ENCODE assay signal across 23 mouse cellular contexts in genomic region chr3:51066373-51066772, GRCm38 (mm10).
DNase-seq lines count a peak whose midpoint lies in the region; ATAC-seq and TF ChIP-seq lines count a peak whose summit lies in the region.
"Had no signal": no experiment of that assay in that cellular context is flagged by ENCODE, and none has a peak within 500 bp of the region (broad histone marks: within the 10 kb centered on the region; RNA-seq: fewer than 3 reads in every experiment).

No protein-coding gene starts in this region.

- peak; percentile 25 for DNase-seq in kidney, adult 2 months
- no peak for DNase-seq in lung, postnatal 36 days
- DNase-seq in 416B (ENCODE audit: low read depth) (peak; percentile 2), MEL (ENCODE audit: low read depth, low spot score) (peak; percentile 24)
- no peak for DNase-seq in cerebellum, adult 9-10 months
- DNase-seq: adrenal gland, adult 2 months; adrenal gland, postnatal 25 days; B cell, adult 2 months; cerebellum, adult 18-20 months; cerebellum, postnatal 10 days; gastrocnemius, adult 2 months; gastrocnemius, postnatal 36 days; heart, adult 18-20 months; heart, postnatal 14 days had no signal

- no peak overlapping the region for H3K9ac ChIP-seq in kidney, embryonic 14.5 days (ENCODE audit: low read depth, low read length)
- H3K9ac ChIP-seq in lung, embryonic 15.5 days, result no peak overlapping the region
- no peak overlapping the region for H3K9ac ChIP-seq in MEL (ENCODE audit: control insufficient read depth, low read depth, low read length, poor library complexity, severe bottlenecking)
- H3K9ac ChIP-seq: heart, embryonic 15.5 days; hindbrain, embryonic 15.5 days had no signal

- no peak overlapping the region for H3K27ac ChIP-seq in kidney, adult 2 months (ENCODE audit: insufficient read depth, low read depth, low read length)
- H3K27ac ChIP-seq in kidney, embryonic 14.5 days (ENCODE audit: low read depth, low read length), result no peak overlapping the region
- no peak overlapping the region for H3K27ac ChIP-seq in lung, embryonic 15.5 days
- H3K27ac ChIP-seq in MEL (ENCODE audit: control insufficient read depth, low read depth, low read length), result no peak overlapping the region
- H3K27ac ChIP-seq: embryonic facial prominence, embryonic 10.5 days; gastrocnemius, adult 2 months; heart, embryonic 15.5 days; hindbrain, embryonic 15.5 days had no signal

- H3K4me1 ChIP-seq in kidney, adult 2 months (ENCODE audit: control insufficient read depth, insufficient read depth, low read length), result no peaks in the 10 kb centered on the region
- peaks cover 13% of the 10 kb centered on the region; the same call in 1 of the 2 replicates for H3K4me1 ChIP-seq in kidney, embryonic 14.5 days (ENCODE audit: control insufficient read depth, insufficient read depth, low read length)
- peaks cover 19% of the 10 kb centered on the region for H3K4me1 ChIP-seq in lung, embryonic 15.5 days
- H3K4me1 ChIP-seq in MEL (ENCODE audit: control insufficient read depth in 1 of 2, insufficient read depth in 2 of 2, low read length in 2 of 2), result peaks cover 0 to 8% of the 10 kb centered on the region in 2 experiments; a peak in 1 of 4 replicates
- H3K4me1 ChIP-seq: hindbrain, embryonic 15.5 days had no signal

- H3K36me3 ChIP-seq in kidney, adult 2 months (ENCODE audit: control insufficient read depth, insufficient read depth, low read length), result no peaks in the 10 kb centered on the region
- no peaks in the 10 kb centered on the region for H3K36me3 ChIP-seq in kidney, embryonic 14.5 days (ENCODE audit: control insufficient read depth, insufficient read depth, low read length)
- H3K36me3 ChIP-seq in lung, embryonic 15.5 days, result no peaks in the 10 kb centered on the region
- peaks cover 0 to 5% of the 10 kb centered on the region in 2 experiments; a peak in 2 of 4 replicates for H3K36me3 ChIP-seq in MEL (ENCODE audit: control insufficient read depth in 1 of 2, insufficient read depth in 2 of 2, low read length in 2 of 2)
- H3K36me3 ChIP-seq: embryonic facial prominence, embryonic 10.5 days; G1E; heart, embryonic 15.5 days; hindbrain, embryonic 15.5 days had no signal

- no peak overlapping the region for H3K4me3 ChIP-seq in kidney, adult 2 months (ENCODE audit: insufficient read depth, low read depth, low read length)
- H3K4me3 ChIP-seq in kidney, embryonic 14.5 days (ENCODE audit: low read length), result no peak overlapping the region
- H3K4me3 ChIP-seq in lung, embryonic 15.5 days, result no peak overlapping the region
- no peak overlapping the region for H3K4me3 ChIP-seq in MEL (ENCODE audit: control insufficient read depth in 1 of 2, insufficient read depth in 1 of 2, low read depth in 2 of 2, low read length in 2 of 2)
- H3K4me3 ChIP-seq: embryonic facial prominence, embryonic 10.5 days; gastrocnemius, adult 2 months; heart, embryonic 15.5 days; hindbrain, embryonic 15.5 days had no signal

- H3K4me2 ChIP-seq in kidney, embryonic 14.5 days (replicated peaks; ENCODE audit: low read depth, low read length), result no peak overlapping the region
- H3K4me2 ChIP-seq in lung, embryonic 15.5 days, result no peak overlapping the region
- H3K4me2 ChIP-seq: heart, embryonic 11.5 days; heart, embryonic 15.5 days; hindbrain, embryonic 15.5 days had no signal

- ATAC-seq in kidney, embryonic 14.5 days (ENCODE audit: low FRiP score, low TSS enrichment), result no peak
- peak; percentile 73 for ATAC-seq in lung, embryonic 15.5 days (ENCODE audit: borderline replicate concordance, extremely low read depth, low FRiP score, low TSS enrichment)
- ATAC-seq: CD4-positive, CD25-positive, alpha-beta regulatory T cell, adult 4 months; forebrain, embryonic 14.5 days had no signal

- 33% methylated on average over 5 of the region's 5 CpGs for WGBS in kidney, adult 2 months
- 45% methylated on average over 5 of the region's 5 CpGs for WGBS in kidney, embryonic 14.5 days
- WGBS in lung, embryonic 15.5 days, result 16% methylated on average over 5 of the region's 5 CpGs

- no peaks in the 10 kb centered on the region for H3K79me2 ChIP-seq in MEL (ENCODE audit: control insufficient read depth, insufficient read depth, low read length, poor library complexity)

- TF ChIP-seq RAD21 in MEL (IDR thresholded peaks at IDR 0.05; ENCODE audit: low read depth, low read length), result no peak

- TF ChIP-seq EP300 in MEL (IDR thresholded peaks at IDR 0.05; ENCODE audit: low read depth in 1 of 2, low read length in 2 of 2), result no peak

- TF ChIP-seq CTCF in kidney, adult 2 months (conservative IDR thresholded peaks at IDR 0.05; ENCODE audit: insufficient read depth, insufficient read length, low read depth, low read length), result no peak
- no peak for TF ChIP-seq CTCF in MEL (IDR thresholded peaks at IDR 0.05 in 2 of 3, conservative IDR thresholded peaks at IDR 0.05 in 1 of 3; ENCODE audit: control insufficient read depth in 1 of 3, insufficient read depth in 1 of 3, low read depth in 2 of 3, low read length in 3 of 3, poor library complexity in 1 of 3, severe bottlenecking in 1 of 3)

- no peaks in the 10 kb centered on the region for H3K9me3 ChIP-seq in kidney, embryonic 14.5 days (ENCODE audit: control insufficient read depth, low read length)
- H3K9me3 ChIP-seq in lung, embryonic 15.5 days, result no peaks in the 10 kb centered on the region
- H3K9me3 ChIP-seq in MEL (replicated peaks; ENCODE audit: insufficient read depth, low read length), result no peaks in the 10 kb centered on the region
- H3K9me3 ChIP-seq: embryonic facial prominence, embryonic 10.5 days; G1E; heart, embryonic 15.5 days; hindbrain, embryonic 15.5 days had no signal

- no peaks in the 10 kb centered on the region for H3K27me3 ChIP-seq in kidney, adult 2 months (replicated peaks; ENCODE audit: control insufficient read depth, insufficient read depth, low read length)
- no peaks in the 10 kb centered on the region for H3K27me3 ChIP-seq in kidney, embryonic 14.5 days (ENCODE audit: control insufficient read depth, insufficient read depth, low read length)
- H3K27me3 ChIP-seq in lung, embryonic 15.5 days, result no peaks in the 10 kb centered on the region
- H3K27me3 ChIP-seq in MEL (ENCODE audit: control insufficient read depth in 1 of 2, insufficient read depth in 2 of 2, low read length in 2 of 2), result 0 out of 4 replicates have a peak, but pooled peaks cover 0 to 1% of the 10 kb centered on the region in 2 experiments
- H3K27me3 ChIP-seq: heart, embryonic 15.5 days; hindbrain, embryonic 15.5 days had no signal

- TF ChIP-seq POLR2A in kidney, adult 2 months (IDR thresholded peaks at IDR 0.05; ENCODE audit: low read depth, low read length), result no peak
- TF ChIP-seq POLR2A in MEL (IDR thresholded peaks at IDR 0.05; ENCODE audit: control insufficient read depth in 1 of 2, insufficient read depth in 1 of 2, low read depth in 1 of 2, low read length in 2 of 2, poor library complexity in 1 of 2), result no peak

TF ChIP-seq in MEL, 35 proteins besides CTCF, POLR2A, EP300 and RAD21:
- TF ChIP-seq ETS1 (IDR thresholded peaks at IDR 0.05; ENCODE audit: low read depth, low read length) (no peak), UBTF (IDR thresholded peaks at IDR 0.05; ENCODE audit: borderline replicate concordance, insufficient read depth, low read depth, low read length) (no peak), KAT2A (conservative IDR thresholded peaks at IDR 0.05; ENCODE audit: low read depth, low read length) (no peak), RCOR1 (IDR thresholded peaks at IDR 0.05; ENCODE audit: low read depth, low read length) (no peak), TAL1 (IDR thresholded peaks at IDR 0.05; ENCODE audit: low read length) (no peak), SIN3A (IDR thresholded peaks at IDR 0.05; ENCODE audit: low read length) (no peak), POLR2AphosphoS2 (IDR thresholded peaks at IDR 0.05; ENCODE audit: low read length) (no peak), NRF1 (IDR thresholded peaks at IDR 0.05; ENCODE audit: insufficient read depth, low read depth, low read length, poor library complexity, severe bottlenecking) (no peak), TCF12 (IDR thresholded peaks at IDR 0.05; ENCODE audit: low read depth, low read length) (no peak), BHLHE40 (IDR thresholded peaks at IDR 0.05; ENCODE audit: borderline replicate concordance, low read depth, low read length) (no peak), ZC3H11A (IDR thresholded peaks at IDR 0.05; ENCODE audit: low read depth, low read length) (no peak), NELFE (IDR thresholded peaks at IDR 0.05; ENCODE audit: low read depth, low read length) (no peak)

Comparison
In these comparisons a context has a peak if more than half of its experiments do, and no peak if none do; other contexts are left out.
1. DNase-seq: peak in kidney, adult 2 months (single experiment), 416B (single experiment) and MEL (single experiment); none in lung, postnatal 36 days (single experiment) and cerebellum, adult 9-10 months (single experiment).